Mouse (Mus musculus): ENCODE measurements at regions not wholly inside any gene's neighbourhood (a gene's known extent, or its start where the extent isn't known, plus 50 kb on each side); places are given as distances from the start of the nearest gene placed in this dataset.
"Not testable (repeated sequence)": the region's sequence is repeated elsewhere in the genome, so short reads cannot be mapped to it uniquely, and the experiment has no call there.

DNA sequence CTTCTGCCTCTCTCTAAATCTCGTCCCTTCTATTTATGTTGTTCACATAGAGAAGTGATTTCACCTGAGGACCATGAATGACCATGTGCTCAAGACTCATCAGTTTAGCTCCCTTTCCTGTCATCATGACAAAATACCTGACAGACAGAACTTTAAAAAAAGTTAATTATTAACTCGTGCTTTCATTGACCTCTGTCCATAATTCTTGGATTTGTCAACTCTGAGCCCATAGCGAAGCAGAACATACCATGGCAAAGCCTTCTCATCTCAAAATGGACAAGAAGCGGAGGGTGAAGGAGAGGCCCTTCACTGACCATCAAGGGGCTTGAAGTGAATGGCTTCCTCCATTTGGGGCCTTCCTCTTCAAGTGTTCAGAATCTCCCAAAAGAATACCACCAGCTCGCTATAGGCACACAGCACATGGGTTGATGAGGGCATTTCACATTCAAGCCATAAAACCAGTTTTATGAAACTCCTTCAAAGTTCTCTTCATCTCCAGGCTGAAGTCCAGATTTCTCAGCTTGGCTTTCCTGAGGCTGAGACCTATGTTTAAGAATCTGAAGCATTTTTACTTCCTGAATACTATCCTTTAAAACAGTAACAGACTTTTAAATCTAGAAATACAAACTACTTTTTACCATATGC, 144.0 kb upstream of the P2ry1 start:
- Histone ChIP-seq H3K27me3 (no peaks in the 10 kb centered on the region), H3K27ac (replicated peaks) (no peak overlapping the region), H3K4me3 (replicated peaks) (no peak overlapping the region), H3K9ac (no peak overlapping the region), H3K4me2 (no peak overlapping the region), H3K36me3 (replicated peaks) (no peaks in the 10 kb centered on the region), H3K4me1 (replicated peaks) (no peaks in the 10 kb centered on the region), H3K9me3 (replicated peaks) (no peaks in the 10 kb centered on the region)
- ATAC-seq (ENCODE audit: insufficient read depth), result no peak
- 69% methylated on average over 5 of the region's 5 CpGs for WGBS (ENCODE audit: insufficient replicate concordance)

- H3K9me3 ChIP-seq (replicated peaks), result no peaks in the 10 kb centered on the region
- no peak overlapping the region for H3K4me2 ChIP-seq
- no peaks in the 10 kb centered on the region for H3K36me3 ChIP-seq (replicated peaks)
- no peak overlapping the region for H3K9ac ChIP-seq
- ATAC-seq (ENCODE audit: insufficient read depth), result no peak
- 54% methylated on average over 3 of the region's 3 CpGs for whole genome bisulfite sequencing (ENCODE audit: insufficient replicate concordance)
- H3K4me1 ChIP-seq (replicated peaks), result no peaks in the 10 kb centered on the region
- H3K4me3 ChIP-seq (replicated peaks), result no peak overlapping the region
- H3K27ac ChIP-seq (replicated peaks), result no peak overlapping the region
- no peaks in the 10 kb centered on the region for H3K27me3 ChIP-seq
These were observed 143.5 kb upstream of the P2ry1 start for GRCm38 (mm10) chr3:60859119-60859515.

DNA sequence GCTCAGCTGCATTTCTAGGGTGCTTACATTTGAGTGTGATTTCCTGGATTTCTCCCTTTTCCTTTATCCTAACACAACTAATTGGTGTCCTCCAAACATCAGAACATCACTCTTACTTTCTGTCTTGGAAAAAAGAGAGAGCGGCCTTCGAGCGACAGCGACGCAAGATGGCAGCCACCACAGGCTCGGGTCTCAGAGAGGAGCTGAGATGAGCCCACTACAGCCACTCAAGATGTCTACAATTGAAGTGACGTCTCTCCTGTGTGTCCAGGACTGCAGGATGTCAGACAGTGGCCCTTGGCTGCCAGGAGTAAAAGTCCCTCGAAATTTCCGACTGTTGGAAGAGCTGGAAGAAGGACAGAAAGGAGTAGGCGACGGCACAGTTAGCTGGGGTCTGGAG, 125.7 kb upstream of the P2ry1 start:
- not testable (repeated sequence) for H3K27ac ChIP-seq (replicated peaks); H3K9ac ChIP-seq; H3K4me1 ChIP-seq (replicated peaks); H3K36me3 ChIP-seq (replicated peaks); ATAC-seq (ENCODE audit: insufficient read depth); H3K9me3 ChIP-seq (replicated peaks); H3K27me3 ChIP-seq; H3K4me3 ChIP-seq (replicated peaks); H3K4me2 ChIP-seq
- whole genome bisulfite sequencing (ENCODE audit: insufficient replicate concordance), result 76% methylated on average over 11 of the region's 11 CpGs

DNA sequence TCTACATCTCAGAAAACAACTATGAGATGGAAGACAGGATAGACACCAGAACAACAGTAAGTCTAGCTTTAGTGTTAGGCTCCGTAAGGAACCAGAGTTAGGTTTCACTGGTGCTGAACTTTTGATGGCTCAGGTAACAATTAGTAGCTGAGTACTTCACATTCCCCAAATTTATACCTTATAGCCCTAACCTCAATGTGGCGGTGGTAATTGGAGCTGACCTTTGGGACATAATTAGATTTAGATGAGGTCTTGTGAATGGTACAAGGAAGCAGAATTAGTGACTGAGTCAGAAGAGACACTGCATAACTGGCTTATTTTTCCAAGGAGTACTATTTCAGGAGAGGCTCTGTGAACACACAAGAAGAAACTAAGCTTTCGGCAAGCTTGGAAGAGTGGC, 123.7 kb upstream of the P2ry1 start:
- H3K4me3 ChIP-seq (replicated peaks), result no peak overlapping the region
- no peaks in the 10 kb centered on the region for H3K9me3 ChIP-seq (replicated peaks)
- H3K36me3 ChIP-seq (replicated peaks), result no peaks in the 10 kb centered on the region
- no peak overlapping the region for H3K4me2 ChIP-seq
- no peak overlapping the region for H3K27ac ChIP-seq (replicated peaks)
- 81% methylated on average over 3 of the region's 3 CpGs for WGBS (ENCODE audit: insufficient replicate concordance)
- H3K9ac ChIP-seq, result no peak overlapping the region
- no peaks in the 10 kb centered on the region for H3K27me3 ChIP-seq
- H3K4me1 ChIP-seq (replicated peaks), result no peaks in the 10 kb centered on the region
- ATAC-seq (ENCODE audit: insufficient read depth), result no peak

DNA sequence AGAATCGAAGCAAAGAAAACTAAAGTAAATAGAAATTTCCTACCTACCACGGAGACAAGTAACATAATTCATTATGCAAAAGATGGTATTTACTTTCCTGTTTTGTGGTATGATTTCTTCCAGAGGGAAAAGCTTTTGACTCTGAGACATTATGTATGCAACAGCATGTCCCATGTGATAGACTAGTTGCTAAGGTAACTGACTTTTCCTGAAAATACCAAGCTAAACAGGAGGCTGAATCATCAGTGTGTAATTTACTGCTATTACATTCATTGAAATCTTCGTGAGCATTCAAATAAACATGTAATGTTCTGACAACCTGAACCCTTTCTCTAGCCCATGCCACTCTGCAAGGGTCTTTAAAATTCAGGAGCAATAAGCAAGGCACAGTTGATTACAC, 118.6 kb upstream of the P2ry1 start:
- no peak overlapping the region for H3K9ac ChIP-seq
- no peak for ATAC-seq (ENCODE audit: insufficient read depth)
- H3K27me3 ChIP-seq, result no peaks in the 10 kb centered on the region
- H3K4me3 ChIP-seq (replicated peaks), result no peak overlapping the region
- no peak overlapping the region for H3K27ac ChIP-seq (replicated peaks)
- H3K36me3 ChIP-seq (replicated peaks), result no peaks in the 10 kb centered on the region
- H3K4me2 ChIP-seq, result no peak overlapping the region
- no peaks in the 10 kb centered on the region for H3K9me3 ChIP-seq (replicated peaks)
- no peaks in the 10 kb centered on the region for H3K4me1 ChIP-seq (replicated peaks)
- 59% methylated on average over 3 of the region's 3 CpGs for WGBS (ENCODE audit: insufficient replicate concordance)

DNA sequence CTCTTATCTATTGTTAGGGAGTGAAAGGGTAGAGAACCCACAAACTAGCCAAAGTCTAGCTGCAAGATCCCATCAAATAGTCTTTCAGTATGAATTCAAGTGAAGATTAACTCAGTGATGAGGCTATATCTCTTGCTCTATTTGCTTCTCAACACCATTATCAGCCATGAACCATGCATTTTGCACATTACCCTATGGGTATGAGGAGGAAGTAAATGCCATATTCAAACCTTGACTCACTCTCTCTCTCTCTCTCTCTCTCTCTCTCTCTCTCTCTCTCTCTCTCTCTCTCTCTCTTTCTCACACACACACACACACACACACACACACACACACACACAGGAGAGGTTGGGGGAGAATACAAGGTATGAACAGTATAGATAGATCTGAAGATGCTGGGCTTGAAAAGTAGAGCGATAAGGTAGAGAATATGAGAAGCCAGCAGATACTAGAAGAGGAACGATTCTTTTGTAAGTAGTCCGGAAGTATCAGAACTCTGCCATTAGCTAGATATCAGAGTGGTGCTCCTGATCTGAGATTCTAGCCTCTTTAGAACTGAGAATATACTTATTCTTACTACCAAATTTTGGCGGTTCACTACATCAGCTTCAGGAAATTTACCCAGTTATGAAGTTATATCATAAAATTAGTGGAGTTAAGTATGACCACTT, 113.3 kb upstream of the P2ry1 start:
- H3K4me3 ChIP-seq (replicated peaks), result no peak overlapping the region
- H3K4me2 ChIP-seq, result no peak overlapping the region
- no peak overlapping the region for H3K9ac ChIP-seq
- WGBS (ENCODE audit: insufficient replicate concordance), result 69% methylated on average over 4 of the region's 4 CpGs
- no peak for ATAC-seq (ENCODE audit: insufficient read depth)
- no peaks in the 10 kb centered on the region for H3K4me1 ChIP-seq (replicated peaks)
- H3K36me3 ChIP-seq (replicated peaks), result no peaks in the 10 kb centered on the region
- no peak overlapping the region for H3K27ac ChIP-seq (replicated peaks)
- no peaks in the 10 kb centered on the region for H3K27me3 ChIP-seq
- no peaks in the 10 kb centered on the region for H3K9me3 ChIP-seq (replicated peaks)

- Histone ChIP-seq H3K36me3 (replicated peaks) (no peaks in the 10 kb centered on the region), H3K27me3 (no peaks in the 10 kb centered on the region), H3K4me2 (no peak overlapping the region), H3K4me3 (replicated peaks) (no peak overlapping the region), H3K9ac (no peak overlapping the region), H3K4me1 (replicated peaks) (no peaks in the 10 kb centered on the region), H3K27ac (replicated peaks) (no peak overlapping the region), H3K9me3 (replicated peaks) (no peaks in the 10 kb centered on the region)
- no peak for ATAC-seq (ENCODE audit: insufficient read depth)
- 69% methylated on average over 5 of the region's 5 CpGs for WGBS (ENCODE audit: insufficient replicate concordance)
These were observed 104.8 kb upstream of the P2ry1 start for GRCm38 (mm10) chr3:60897628-60898269.

DNA sequence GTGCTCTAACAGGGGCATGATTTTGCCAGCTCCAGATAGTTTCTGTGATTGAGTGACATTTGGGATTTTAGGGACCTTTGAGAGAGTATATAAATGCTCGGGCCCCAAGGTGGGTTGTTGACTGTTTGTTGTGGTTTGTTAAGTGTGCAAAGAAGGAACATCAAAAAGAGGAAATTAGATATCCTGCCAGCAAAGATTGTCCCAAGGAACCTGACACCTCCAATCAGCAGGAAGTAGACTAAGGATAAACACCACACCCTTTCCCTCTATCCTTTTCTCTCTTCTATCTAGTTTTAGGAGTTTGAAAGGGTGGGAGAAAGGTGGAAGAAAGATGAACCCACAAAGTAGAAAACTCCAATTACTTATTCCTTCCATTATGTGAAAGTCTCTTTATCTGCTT, 103.9 kb upstream of the P2ry1 start:
- no peak overlapping the region for H3K27ac ChIP-seq (replicated peaks)
- no peaks in the 10 kb centered on the region for H3K36me3 ChIP-seq (replicated peaks)
- no peak overlapping the region for H3K4me3 ChIP-seq (replicated peaks)
- H3K9ac ChIP-seq, result no peak overlapping the region
- no peaks in the 10 kb centered on the region for H3K27me3 ChIP-seq
- WGBS (ENCODE audit: insufficient replicate concordance), result 33% methylated on average over 1 of the region's 1 CpGs
- H3K4me1 ChIP-seq (replicated peaks), result no peaks in the 10 kb centered on the region
- no peak for ATAC-seq (ENCODE audit: insufficient read depth)
- H3K4me2 ChIP-seq, result no peak overlapping the region
- H3K9me3 ChIP-seq (replicated peaks), result no peaks in the 10 kb centered on the region

GRCm38 (mm10) chr3:60901571-60901970, 101.0 kb upstream of the P2ry1 start:
- Histone ChIP-seq H3K27me3 (no peaks in the 10 kb centered on the region), H3K4me1 (replicated peaks) (no peaks in the 10 kb centered on the region), H3K4me3 (replicated peaks) (no peak overlapping the region), H3K36me3 (replicated peaks) (no peaks in the 10 kb centered on the region), H3K9me3 (replicated peaks) (no peaks in the 10 kb centered on the region), H3K27ac (replicated peaks) (no peak overlapping the region), H3K9ac (no peak overlapping the region), H3K4me2 (no peak overlapping the region)
- 78% methylated on average over 2 of the region's 2 CpGs for WGBS (ENCODE audit: insufficient replicate concordance)
- ATAC-seq (ENCODE audit: insufficient read depth), result no peak

GRCm38 (mm10) chr3:60916411-60916810, 86.2 kb upstream of the P2ry1 start:
- Histone ChIP-seq H3K9me3 (replicated peaks) (no peaks in the 10 kb centered on the region), H3K27ac (replicated peaks) (no peak overlapping the region), H3K9ac (no peak overlapping the region), H3K4me1 (replicated peaks) (no peaks in the 10 kb centered on the region), H3K4me3 (replicated peaks) (no peak overlapping the region), H3K36me3 (replicated peaks) (no peaks in the 10 kb centered on the region), H3K4me2 (no peak overlapping the region), H3K27me3 (no peaks in the 10 kb centered on the region)
- WGBS (ENCODE audit: insufficient replicate concordance), result 30% methylated on average over 1 of the region's 1 CpGs
- no peak for ATAC-seq (ENCODE audit: insufficient read depth)

- no peaks in the 10 kb centered on the region for H3K36me3 ChIP-seq (replicated peaks)
- 60% methylated on average over 3 of the region's 3 CpGs for WGBS (ENCODE audit: insufficient replicate concordance)
- no peak overlapping the region for H3K4me3 ChIP-seq (replicated peaks)
- no peak overlapping the region for H3K27ac ChIP-seq (replicated peaks)
- no peaks in the 10 kb centered on the region for H3K27me3 ChIP-seq
- ATAC-seq (ENCODE audit: insufficient read depth), result no peak
- H3K4me2 ChIP-seq, result no peak overlapping the region
- no peak overlapping the region for H3K9ac ChIP-seq
- no peaks in the 10 kb centered on the region for H3K9me3 ChIP-seq (replicated peaks)
- no peaks in the 10 kb centered on the region for H3K4me1 ChIP-seq (replicated peaks)
These were observed 85.3 kb upstream of the P2ry1 start for GRCm38 (mm10) chr3:60917271-60917670.
